Mouse (Mus musculus) ES-E14 (cell line): ENCODE measurements around the gene Rasgef1b. TPM values are rescaled to one million over a fixed set of nuclear protein-coding genes. Genes with fewer than 3 reads are reported as not detected.

Experiments
- DNase-seq: peaks from one replicate; pipeline ENCODE4 v3.0.0-alpha.2; 2013; ENCODE audit warnings: low read depth, low spot score
- H3K27ac ChIP-seq: 2 replicates; pipeline ENCODE4 v1.5.1; 2012; ENCODE audit warnings: low read depth, mild to moderate bottlenecking, low read length, moderate library complexity, mixed read lengths; ENCODE audit not compliant: poor library complexity, insufficient read depth, severe bottlenecking
- H3K36me3 ChIP-seq: 2 replicates; pipeline ENCODE4 v1.6.1; 2012; ENCODE audit warnings: mild to moderate bottlenecking, low read length, moderate library complexity, mixed read lengths; ENCODE audit not compliant: control insufficient read depth, poor library complexity, insufficient read depth, severe bottlenecking
- H3K4me1 ChIP-seq, 2 experiments: fragments of 150-350 bp in 1 of 2; sonication (generic) in 1 of 2; 2 replicates each; pipeline ENCODE4 v1.6.1; 2012; ENCODE audit warnings: low read length in 2 of 2, mild to moderate bottlenecking in 1 of 2, mixed read lengths in 1 of 2; ENCODE audit not compliant: control insufficient read depth in 2 of 2, insufficient read depth in 2 of 2, poor library complexity in 1 of 2
- H3K4me3 ChIP-seq, 2 experiments: fragments of 150-350 bp in 1 of 2; sonication (generic) in 1 of 2; 2 replicates each; pipeline ENCODE4 v1.5.1; 2012; ENCODE audit warnings: low read length in 2 of 2, low read depth in 1 of 2, mild to moderate bottlenecking in 1 of 2, mixed read lengths in 1 of 2; ENCODE audit not compliant: insufficient read depth in 1 of 2, poor library complexity in 1 of 2, severe bottlenecking in 1 of 2
- H3K9ac ChIP-seq: 2 replicates; pipeline ENCODE4 v1.6.1; 2012; ENCODE audit warnings: low read depth, mild to moderate bottlenecking, low read length, mixed read lengths; ENCODE audit not compliant: poor library complexity, insufficient read depth, severe bottlenecking
- H3K9me3 ChIP-seq: fragments of 150-350 bp; sonication (generic); 2 replicates; pipeline ENCODE4 v1.6.1; 2012; ENCODE audit warnings: low read depth, mild to moderate bottlenecking, low read length; ENCODE audit not compliant: control insufficient read depth, insufficient read depth
- CHD2 ChIP-seq: IDR thresholded peaks from 2 replicates; pipeline ENCODE4 v1.6.1; 2014; ENCODE audit warnings: mild to moderate bottlenecking, low read depth, low read length, inconsistent platforms
- HCFC1 ChIP-seq: IDR thresholded peaks from 2 replicates; pipeline ENCODE4 v1.6.1; 2012; ENCODE audit warnings: low read length, inconsistent platforms, borderline replicate concordance; ENCODE audit not compliant: insufficient read depth
- MAFK ChIP-seq: IDR thresholded peaks from 2 replicates; pipeline ENCODE4 v1.6.1; 2014; ENCODE audit warnings: mild to moderate bottlenecking, low read depth, low read length, inconsistent platforms; ENCODE audit not compliant: insufficient read depth
- ZC3H11A ChIP-seq: IDR thresholded peaks from 2 replicates; pipeline ENCODE4 v1.6.1; 2012; ENCODE audit warnings: low read depth, mild to moderate bottlenecking, inconsistent platforms, low read length, borderline replicate concordance
- ZNF384 ChIP-seq: IDR thresholded peaks from 2 replicates; pipeline ENCODE4 v1.6.1; 2012; ENCODE audit warnings: low read depth, low read length, inconsistent platforms
- in situ Hi-C, 2 experiments: fragments of 600-800 bp; cut with MboI; formaldehyde crosslinking; loops; one replicate each; pipeline ENCODE4 v1.15.1; 2025; ENCODE audit warnings: low sequenced_read_pairs in 2 of 2, inconsistent platforms in 1 of 2; ENCODE audit not compliant: unreplicated experiment in 2 of 2
- total RNA-seq: library from RNA; depleted of rRNA; stranded (reverse); fragments of 300-350 nt; gene quantifications from 2 replicates; pipeline ENCODE4 v1.2.3, GENCODE M21; 2012

Gene Rasgef1b
- total RNA-seq, 1 experiment: 2.8 TPM

GRCm38 (mm10) chr5:99386246-99386845 lies 342.5 kb downstream of the Rasgef1b start:
- Histone ChIP-seq H3K9me3 (no peaks in the 10 kb centered on the region), H3K4me3 (no peak overlapping the region), H3K27ac (no peak overlapping the region), H3K36me3 (no peaks in the 10 kb centered on the region), H3K4me1 (no peaks in the 10 kb centered on the region), H3K9ac (no peak overlapping the region)
- TF ChIP-seq HCFC1 (no peak), ZNF384 (no peak), MAFK (no peak), CHD2 (no peak), ZC3H11A (no peak)
- no peak for DNase-seq
- in situ Hi-C loops: no loop called here

DNA sequence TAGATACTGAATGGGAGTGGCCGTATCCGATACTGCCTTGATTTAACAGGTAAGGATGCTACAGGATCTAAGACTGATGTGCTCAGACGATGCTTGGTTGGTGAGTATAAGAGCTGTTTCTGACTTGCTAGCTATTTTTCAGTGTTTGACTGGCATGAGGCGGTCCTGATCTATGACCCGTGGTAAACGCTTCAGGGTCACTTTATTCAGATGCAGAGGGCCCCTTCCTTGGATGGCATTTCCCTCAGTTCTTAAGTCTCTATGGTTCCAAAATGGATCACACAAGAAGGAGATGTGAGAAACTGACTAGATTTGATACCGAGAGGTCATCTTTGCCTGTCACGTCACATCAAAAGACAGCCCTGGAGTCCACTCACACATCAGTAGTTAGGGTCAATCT lies 343.1 kb downstream of the Rasgef1b start:
- DNase-seq: no peak
- H3K9ac ChIP-seq: no peak overlapping the region
- no peaks in the 10 kb centered on the region for H3K9me3 ChIP-seq
- no peak overlapping the region for H3K4me3 ChIP-seq
- in situ Hi-C loops: no loop called here
- no peaks in the 10 kb centered on the region for H3K36me3 ChIP-seq
- no peak for TF ChIP-seq ZC3H11A
- no peak for TF ChIP-seq HCFC1
- no peak for TF ChIP-seq CHD2
- TF ChIP-seq ZNF384: no peak
- TF ChIP-seq MAFK: no peak
- no peak overlapping the region for H3K27ac ChIP-seq
- no peaks in the 10 kb centered on the region for H3K4me1 ChIP-seq

- H3K9me3 ChIP-seq: no peaks in the 10 kb centered on the region
- no peak overlapping the region for H3K9ac ChIP-seq
- TF ChIP-seq ZC3H11A: no peak
- TF ChIP-seq HCFC1: no peak
- no peak for TF ChIP-seq CHD2
- TF ChIP-seq ZNF384: no peak
- TF ChIP-seq MAFK: no peak
- no peak overlapping the region for H3K4me3 ChIP-seq
- no peak for DNase-seq
- no peaks in the 10 kb centered on the region for H3K4me1 ChIP-seq
- in situ Hi-C loops: no loop called here
- H3K36me3 ChIP-seq: no peaks in the 10 kb centered on the region
- no peak overlapping the region for H3K27ac ChIP-seq
Observed at GRCm38 (mm10) chr5:99385090-99385489, 343.8 kb downstream of the Rasgef1b start.

GRCm38 (mm10) chr5:99383783-99384281 lies 345.0 kb downstream of the Rasgef1b start:
- H3K27ac ChIP-seq: no peak overlapping the region
- in situ Hi-C loops: no loop called here
- no peak for TF ChIP-seq ZC3H11A
- no peak overlapping the region for H3K9ac ChIP-seq
- no peak overlapping the region for H3K4me3 ChIP-seq
- DNase-seq: no peak
- H3K4me1 ChIP-seq: no peaks in the 10 kb centered on the region
- H3K36me3 ChIP-seq: no peaks in the 10 kb centered on the region
- no peaks in the 10 kb centered on the region for H3K9me3 ChIP-seq

GRCm38 (mm10) chr5:99382786-99383185 lies 346.1 kb downstream of the Rasgef1b start:
- in situ Hi-C loops: no loop called here
- Histone ChIP-seq H3K4me1 (no peaks in the 10 kb centered on the region), H3K4me3 (no peak overlapping the region), H3K9ac (no peak overlapping the region), H3K9me3 (no peaks in the 10 kb centered on the region), H3K36me3 (no peaks in the 10 kb centered on the region), H3K27ac (no peak overlapping the region)
- TF ChIP-seq MAFK: no peak
- TF ChIP-seq HCFC1: no peak
- TF ChIP-seq ZC3H11A: no peak
- no peak for TF ChIP-seq CHD2
- TF ChIP-seq ZNF384: no peak
- no peak for DNase-seq
